Mouse (Mus musculus): ENCODE measurements around the gene Ush1g.

Gene Ush1g

GRCm38 (mm10) chr11:115269330-115270066 is 52.3 kb downstream of the Ush1g start:
- no peak for DNase-seq (ENCODE audit: low read depth)

GRCm38 (mm10) chr11:115267958-115268357 is 53.9 kb downstream of the Ush1g start:
- no peak for DNase-seq (ENCODE audit: low read depth)

- DNase-seq (ENCODE audit: low read depth): no peak
These were observed 54.6 kb downstream of the Ush1g start, which contains the start of gene Grin2c for GRCm38 (mm10) chr11:115267061-115267883. Gene Grin2c, minus strand, starts transcription at chr11:115267243.

GRCm38 (mm10) chr11:115266400-115266778 is 55.5 kb downstream of the Ush1g start:
- DNase-seq (ENCODE audit: low read depth): no peak

- peak; percentile 56 for DNase-seq (ENCODE audit: low read depth)
These were observed 56.0 kb downstream of the Ush1g start for GRCm38 (mm10) chr11:115265771-115266399.
